Mouse (Mus musculus): ENCODE data around the gene Pola2. TPM values are rescaled to one million over a fixed set of nuclear protein-coding genes. Genes with fewer than 3 reads are reported as not detected.

Pola2 gene
- polyA plus RNA-seq, 1 experiment from 2014 or later, result 72.3 TPM

GRCm38 (mm10) chr19:5891521-5892258 lies 72.3 kb downstream of the Pola2 start:
- Histone ChIP-seq H3K27ac (no peak overlapping the region), H3K9ac (no peak overlapping the region), H3K9me3 (no peaks in the 10 kb centered on the region), H3K36me3 (peaks cover 15% of the 10 kb centered on the region), H3K27me3 (no peaks in the 10 kb centered on the region), H3K4me3 (no peak overlapping the region), H3K4me2 (no peak overlapping the region), H3K4me1 (peaks cover 22% of the 10 kb centered on the region)
- no peak for ATAC-seq (ENCODE audit: borderline replicate concordance, extremely low read depth, low FRiP score, low TSS enrichment)
- WGBS, result 87% methylated on average over 12 of the region's 12 CpGs

Other genes starting within 250 kb of the Pola2 start
- 23.6 and 24.5 TPM in 2 replicates for gene Ehbp1l1, start 237.9 kb downstream of the Pola2 start, polyA plus RNA-seq (2015; fragmentation: Nextera tagmentation; extraction: Ambion mirVana)
- gene Fam89b, start 234.5 kb downstream of the Pola2 start, polyA plus RNA-seq (2015; fragmentation: Nextera tagmentation; extraction: Ambion mirVana), result 105 and 108 TPM in 2 replicates
- gene Ltbp3, start 223.3 kb downstream of the Pola2 start, polyA plus RNA-seq (2015; fragmentation: Nextera tagmentation; extraction: Ambion mirVana), result 47.2 and 54.9 TPM in 2 replicates
- gene Scyl1, start 192.8 kb downstream of the Pola2 start, polyA plus RNA-seq (2015; fragmentation: Nextera tagmentation; extraction: Ambion mirVana), result 76.1 and 83.6 TPM in 2 replicates
- gene Frmd8, start 88.9 kb downstream of the Pola2 start, polyA plus RNA-seq (2015; fragmentation: Nextera tagmentation; extraction: Ambion mirVana), result 50.7 and 53.0 TPM in 2 replicates
- gene Slc25a45, start 86.4 kb downstream of the Pola2 start, polyA plus RNA-seq (2015; fragmentation: Nextera tagmentation; extraction: Ambion mirVana), result 4.2 and 5.6 TPM in 2 replicates
- gene Tigd3, start 70.1 kb downstream of the Pola2 start, polyA plus RNA-seq (2015; fragmentation: Nextera tagmentation; extraction: Ambion mirVana), result 3.2 and 3.6 TPM in 2 replicates
- 142 and 147 TPM in 2 replicates for gene Dpf2, start 51.2 kb downstream of the Pola2 start, polyA plus RNA-seq (2015; fragmentation: Nextera tagmentation; extraction: Ambion mirVana)
- 12.0 and 14.1 TPM in 2 replicates for gene Cdc42ep2, start 39.4 kb downstream of the Pola2 start, polyA plus RNA-seq (2015; fragmentation: Nextera tagmentation; extraction: Ambion mirVana)
- gene Slc22a20, start 21.9 kb upstream of the Pola2 start, polyA plus RNA-seq (2015; fragmentation: Nextera tagmentation; extraction: Ambion mirVana), result not detected in 2 replicates
- gene Capn1, start 51.7 kb upstream of the Pola2 start, polyA plus RNA-seq (2015; fragmentation: Nextera tagmentation; extraction: Ambion mirVana), result 8.8 and 11.6 TPM in 2 replicates
- 24.3 and 25.8 TPM in 2 replicates for gene Syvn1, start 82.4 kb upstream of the Pola2 start, polyA plus RNA-seq (2015; fragmentation: Nextera tagmentation; extraction: Ambion mirVana)
- gene Mrpl49, start 93.6 kb upstream of the Pola2 start, polyA plus RNA-seq (2015; fragmentation: Nextera tagmentation; extraction: Ambion mirVana), result 75.8 and 76.2 TPM in 2 replicates
- gene Fau, start 93.6 kb upstream of the Pola2 start, polyA plus RNA-seq (2015; fragmentation: Nextera tagmentation; extraction: Ambion mirVana), result 709 and 773 TPM in 2 replicates
- 33.5 and 33.8 TPM in 2 replicates for gene Znhit2, start 97.0 kb upstream of the Pola2 start, polyA plus RNA-seq (2015; fragmentation: Nextera tagmentation; extraction: Ambion mirVana)
- gene Tm7sf2, start 104.2 kb upstream of the Pola2 start, polyA plus RNA-seq (2015; fragmentation: Nextera tagmentation; extraction: Ambion mirVana), result 10.4 and 13.9 TPM in 2 replicates
- gene Vps51, start 113.0 kb upstream of the Pola2 start, polyA plus RNA-seq (2015; fragmentation: Nextera tagmentation; extraction: Ambion mirVana), result 71.6 and 77.5 TPM in 2 replicates
- gene Tmem262, start 115.8 kb upstream of the Pola2 start, polyA plus RNA-seq (2015; fragmentation: Nextera tagmentation; extraction: Ambion mirVana), result not detected in 2 replicates
- gene Gm28374, start 118.1 kb upstream of the Pola2 start, polyA plus RNA-seq (2015; fragmentation: Nextera tagmentation; extraction: Ambion mirVana), result 1.1 and 1.5 TPM in 2 replicates
- 74.0 and 78.4 TPM in 2 replicates for gene Zfpl1, start 120.8 kb upstream of the Pola2 start, polyA plus RNA-seq (2015; fragmentation: Nextera tagmentation; extraction: Ambion mirVana)
- 47.2 and 48.1 TPM in 2 replicates for gene Cdca5, start 120.8 kb upstream of the Pola2 start, polyA plus RNA-seq (2015; fragmentation: Nextera tagmentation; extraction: Ambion mirVana)
- gene AC131692.1, start 130.2 kb upstream of the Pola2 start, polyA plus RNA-seq (2015; fragmentation: Nextera tagmentation; extraction: Ambion mirVana), result 0.21 and 0.26 TPM in 2 replicates
- gene Naaladl1, start 141.6 kb upstream of the Pola2 start, polyA plus RNA-seq (2015; fragmentation: Nextera tagmentation; extraction: Ambion mirVana), result 0.34 and 0.41 TPM in 2 replicates
- 48.6 and 49.8 TPM in 2 replicates for gene Sac3d1, start 154.4 kb upstream of the Pola2 start, polyA plus RNA-seq (2015; fragmentation: Nextera tagmentation; extraction: Ambion mirVana)
- 33.1 TPM in 2 replicates for gene Snx15, start 164.1 kb upstream of the Pola2 start, polyA plus RNA-seq (2015; fragmentation: Nextera tagmentation; extraction: Ambion mirVana)
- 0.42 and 0.56 TPM in 2 replicates for gene Batf2, start 176.8 kb upstream of the Pola2 start, polyA plus RNA-seq (2015; fragmentation: Nextera tagmentation; extraction: Ambion mirVana)
- gene Arl2, start 177.3 kb upstream of the Pola2 start, polyA plus RNA-seq (2015; fragmentation: Nextera tagmentation; extraction: Ambion mirVana), result 96.9 and 106 TPM in 2 replicates
- not detected in 2 replicates for gene Majin, start 220.2 kb upstream of the Pola2 start, polyA plus RNA-seq (2015; fragmentation: Nextera tagmentation; extraction: Ambion mirVana)

Data from lung, embryonic 15.5 days (tissue).